Mouse (Mus musculus) hindbrain, embryonic 12.5 days (tissue): ENCODE measurements around the gene Kif2a. TPM values are rescaled to one million over a fixed set of nuclear protein-coding genes. Genes with fewer than 3 reads are reported as not detected.
A peak's percentile ranks its signal among the peaks of the same experiment; 100 is the strongest.
"Not testable (repeated sequence)": the region's sequence is repeated elsewhere in the genome, so short reads cannot be mapped to it uniquely, and the experiment has no call there.

Experiments used
- ATAC-seq: fragments of 200-750 bp; cut with Nextera tagmentation; 2 replicates; pipeline ENCODE4 v1.8.0; 2017; ENCODE audit warnings: moderate TSS enrichment; ENCODE audit not compliant: low FRiP score
- H3K27ac ChIP-seq: fragments of 300-500 bp; sonication (generic); 2 replicates; pipeline ENCODE4 v1.5.1; 2016; ENCODE audit warnings: mild to moderate bottlenecking
- H3K27me3 ChIP-seq: fragments of 300-500 bp; sonication (generic); 2 replicates; pipeline ENCODE4 v1.6.1; 2016; ENCODE audit warnings: mild to moderate bottlenecking
- H3K36me3 ChIP-seq: fragments of 300-500 bp; sonication (generic); 2 replicates; pipeline ENCODE4 v1.6.1; 2016; ENCODE audit warnings: mild to moderate bottlenecking
- H3K4me1 ChIP-seq: fragments of 300-500 bp; sonication (generic); 2 replicates; pipeline ENCODE4 v1.6.1; 2016
- H3K4me2 ChIP-seq: fragments of 300-500 bp; sonication (generic); replicated peaks from 2 replicates; pipeline ENCODE4 v1.6.1; 2016; ENCODE audit warnings: mild to moderate bottlenecking
- H3K4me3 ChIP-seq: fragments of 300-500 bp; sonication (generic); 2 replicates; pipeline ENCODE4 v1.5.1; 2016; ENCODE audit warnings: mild to moderate bottlenecking
- H3K9ac ChIP-seq: fragments of 300-500 bp; sonication (generic); 2 replicates; pipeline ENCODE4 v1.6.1; 2016; ENCODE audit warnings: mild to moderate bottlenecking, moderate library complexity
- H3K9me3 ChIP-seq: fragments of 300-500 bp; sonication (generic); replicated peaks from 2 replicates; pipeline ENCODE4 v1.6.1; 2016; ENCODE audit warnings: mild to moderate bottlenecking
- WGBS: fragments of 180-500 bp; shearing (Covaris S2); methylation state at CpG from one replicate; pipeline ENCODE4 v1.1.7; 2016; 5-methylcytosine and 5-hydroxymethylcytosine counted together
- polyA plus RNA-seq: library from polyadenylated mRNA; unstranded; fragments of >200 nt; fragmentation: Nextera tagmentation; extraction: Ambion mirVana; gene quantifications from 2 replicates; pipeline ENCODE4 v1.2.1, GENCODE M21; 2016

Gene Kif2a
- polyA plus RNA-seq, 1 experiment from 2014 or later, result 36.9 TPM

GRCm38 (mm10) chr13:106946594-106947540, 75.1 kb downstream of the Kif2a start, which contains the start of gene Dimt1:
TSS of gene Dimt1 (plus strand) at chr13:106947127.
- WGBS, result 1% methylated on average over 63 of the region's 68 CpGs
- Histone ChIP-seq H3K27ac (peak within 1 kb of the TSS; percentile 52), H3K9ac (peak within 1 kb of the TSS; percentile 75), H3K27me3 (no peaks in the 10 kb centered on the region), H3K4me2 (peak within 1 kb of the TSS; percentile 66), H3K9me3 (no peaks in the 10 kb centered on the region), H3K4me1 (peaks cover 15% of the 10 kb centered on the region), H3K4me3 (peak within 1 kb of the TSS; percentile 69), H3K36me3 (peaks cover 11% of the 10 kb centered on the region)
- peak; percentile 99 for ATAC-seq

- H3K27me3 ChIP-seq, result no peaks in the 10 kb centered on the region
- 81% methylated on average over 9 of the region's 9 CpGs for WGBS
- H3K4me1 ChIP-seq, result peaks cover 15% of the 10 kb centered on the region
- H3K27ac ChIP-seq, result no peak overlapping the region
- no peak overlapping the region for H3K4me2 ChIP-seq
- no peaks in the 10 kb centered on the region for H3K9me3 ChIP-seq
- H3K9ac ChIP-seq, result no peak overlapping the region
- no peak for ATAC-seq
- H3K4me3 ChIP-seq, result no peak overlapping the region
- H3K36me3 ChIP-seq, result peaks cover 4% of the 10 kb centered on the region
Measured at GRCm38 (mm10) chr13:106945518-106945917, 76.4 kb downstream of the Kif2a start.

GRCm38 (mm10) chr13:106942721-106943120, 79.2 kb downstream of the Kif2a start:
- ATAC-seq, result no peak
- Histone ChIP-seq H3K9ac (no peak overlapping the region), H3K4me2 (no peak overlapping the region), H3K9me3 (no peaks in the 10 kb centered on the region), H3K27me3 (no peaks in the 10 kb centered on the region), H3K4me1 (peaks cover 2% of the 10 kb centered on the region), H3K36me3 (no peaks in the 10 kb centered on the region), H3K4me3 (no peak overlapping the region), H3K27ac (no peak overlapping the region)
- WGBS, result 91% methylated on average over 1 of the region's 1 CpGs

- Histone ChIP-seq H3K4me2 (peak overlapping the region; percentile 22; the same call in 1 of the 2 replicates), H3K9me3 (no peaks in the 10 kb centered on the region), H3K9ac (no peak overlapping the region), H3K4me1 (no peaks in the 10 kb centered on the region), H3K27me3 (no peaks in the 10 kb centered on the region), H3K4me3 (peak overlapping the region; percentile 23; the same call in 1 of the 2 replicates), H3K27ac (no peak overlapping the region), H3K36me3 (no peaks in the 10 kb centered on the region)
- WGBS, result 13% methylated on average over 7 of the region's 7 CpGs
- no peak for ATAC-seq
Measured at GRCm38 (mm10) chr13:106941211-106941976, 80.5 kb downstream of the Kif2a start.

- peaks cover 7% of the 10 kb centered on the region for H3K4me1 ChIP-seq
- H3K4me3 ChIP-seq, result peak overlapping the region; percentile 98
- no peaks in the 10 kb centered on the region for H3K36me3 ChIP-seq
- peak; percentile 14; the same call in 1 of the 2 replicates for ATAC-seq
- no peaks in the 10 kb centered on the region for H3K27me3 ChIP-seq
- WGBS, result 24% methylated on average over 7 of the region's 7 CpGs
- no peak overlapping the region; the same call in 1 of the 2 replicates for H3K9ac ChIP-seq
- peak overlapping the region; percentile 67 for H3K4me2 ChIP-seq
- H3K9me3 ChIP-seq, result no peaks in the 10 kb centered on the region
- no peak overlapping the region for H3K27ac ChIP-seq
Measured at GRCm38 (mm10) chr13:106937138-106937472, 84.8 kb downstream of the Kif2a start.

GRCm38 (mm10) chr13:106936256-106937137, 85.4 kb downstream of the Kif2a start, which contains the start of gene Ipo11:
TSS of gene Ipo11 (minus strand) at chr13:106936958.
- Histone ChIP-seq H3K27ac (peak within 1 kb of the TSS; percentile 82), H3K4me2 (peak within 1 kb of the TSS; percentile 67), H3K4me3 (peak within 1 kb of the TSS; percentile 98), H3K36me3 (no peaks in the 10 kb centered on the region), H3K4me1 (peaks cover 7% of the 10 kb centered on the region), H3K27me3 (no peaks in the 10 kb centered on the region), H3K9me3 (no peaks in the 10 kb centered on the region), H3K9ac (peak within 1 kb of the TSS; percentile 84)
- under 1% methylated on average over 84 of the region's 84 CpGs for WGBS
- peak; percentile 98 for ATAC-seq

- H3K4me2 ChIP-seq, result peak overlapping the region; percentile 67
- H3K27ac ChIP-seq, result peak overlapping the region; percentile 82; the same call in 1 of the 2 replicates
- ATAC-seq, result no peak
- no peaks in the 10 kb centered on the region for H3K9me3 ChIP-seq
- H3K4me3 ChIP-seq, result peak overlapping the region; percentile 98
- no peaks in the 10 kb centered on the region for H3K36me3 ChIP-seq
- H3K9ac ChIP-seq, result peak overlapping the region; percentile 84
- H3K4me1 ChIP-seq, result peaks cover 7% of the 10 kb centered on the region
- 9% methylated on average over 9 of the region's 9 CpGs for WGBS
- no peaks in the 10 kb centered on the region for H3K27me3 ChIP-seq
Measured at GRCm38 (mm10) chr13:106935871-106936255, 86.1 kb downstream of the Kif2a start.

GRCm38 (mm10) chr13:106929201-106929600, 92.7 kb downstream of the Kif2a start:
- Histone ChIP-seq H3K4me1 (no peaks in the 10 kb centered on the region), H3K27me3 (no peaks in the 10 kb centered on the region), H3K36me3 (peaks cover 21% of the 10 kb centered on the region), H3K27ac (no peak overlapping the region), H3K9me3 (peaks cover 9% of the 10 kb centered on the region; the same call in 1 of the 2 replicates), H3K9ac (no peak overlapping the region), H3K4me3 (no peak overlapping the region), H3K4me2 (no peak overlapping the region)
- 99% methylated on average over 2 of the region's 2 CpGs for WGBS
- ATAC-seq, result no peak

- H3K27ac ChIP-seq, result no peak overlapping the region
- no peak for ATAC-seq
- no peak overlapping the region for H3K4me3 ChIP-seq
- peaks cover 25% of the 10 kb centered on the region for H3K36me3 ChIP-seq
- H3K4me1 ChIP-seq, result no peaks in the 10 kb centered on the region
- H3K9me3 ChIP-seq, result peaks cover 9% of the 10 kb centered on the region; the same call in 1 of the 2 replicates
- no peak overlapping the region for H3K4me2 ChIP-seq
- no peaks in the 10 kb centered on the region for H3K27me3 ChIP-seq
- 97% methylated on average over 4 of the region's 4 CpGs for WGBS
- no peak overlapping the region for H3K9ac ChIP-seq
Measured at GRCm38 (mm10) chr13:106928296-106928695, 93.6 kb downstream of the Kif2a start.

GRCm38 (mm10) chr13:106925921-106926320, 96.0 kb downstream of the Kif2a start:
- ATAC-seq, result not testable (repeated sequence)
- WGBS, result 97% methylated on average over 3 of the region's 3 CpGs

GRCm38 (mm10) chr13:106918322-106919050, 103.4 kb downstream of the Kif2a start:
- 90% methylated on average over 7 of the region's 7 CpGs for WGBS
- no peak overlapping the region for H3K4me2 ChIP-seq
- H3K27ac ChIP-seq, result no peak overlapping the region
- no peaks in the 10 kb centered on the region for H3K9me3 ChIP-seq
- ATAC-seq, result no peak
- no peaks in the 10 kb centered on the region for H3K4me1 ChIP-seq
- no peak overlapping the region for H3K9ac ChIP-seq
- peaks cover 28% of the 10 kb centered on the region for H3K36me3 ChIP-seq
- H3K27me3 ChIP-seq, result no peaks in the 10 kb centered on the region
- H3K4me3 ChIP-seq, result no peak overlapping the region

More at GRCm38 (mm10) chr13:106925921-106926320, 96.0 kb downstream of the Kif2a start:
- H3K4me3 ChIP-seq, H3K27me3 ChIP-seq, H3K27ac ChIP-seq, H3K4me1 ChIP-seq, H3K9ac ChIP-seq, H3K4me2 ChIP-seq, H3K9me3 ChIP-seq: not testable (repeated sequence)
- peaks cover 43% of the 10 kb centered on the region for H3K36me3 ChIP-seq
